Mouse (Mus musculus): Measurements from ENCODE around the gene Adra1d. TPM values are rescaled to one million over a fixed set of nuclear protein-coding genes. Genes with fewer than 3 reads are reported as not detected.

The Adra1d gene
- polyA plus RNA-seq (2014; fragmentation: Nextera tagmentation; extraction: Ambion mirVana) = not detected in 2 replicates

DNA sequence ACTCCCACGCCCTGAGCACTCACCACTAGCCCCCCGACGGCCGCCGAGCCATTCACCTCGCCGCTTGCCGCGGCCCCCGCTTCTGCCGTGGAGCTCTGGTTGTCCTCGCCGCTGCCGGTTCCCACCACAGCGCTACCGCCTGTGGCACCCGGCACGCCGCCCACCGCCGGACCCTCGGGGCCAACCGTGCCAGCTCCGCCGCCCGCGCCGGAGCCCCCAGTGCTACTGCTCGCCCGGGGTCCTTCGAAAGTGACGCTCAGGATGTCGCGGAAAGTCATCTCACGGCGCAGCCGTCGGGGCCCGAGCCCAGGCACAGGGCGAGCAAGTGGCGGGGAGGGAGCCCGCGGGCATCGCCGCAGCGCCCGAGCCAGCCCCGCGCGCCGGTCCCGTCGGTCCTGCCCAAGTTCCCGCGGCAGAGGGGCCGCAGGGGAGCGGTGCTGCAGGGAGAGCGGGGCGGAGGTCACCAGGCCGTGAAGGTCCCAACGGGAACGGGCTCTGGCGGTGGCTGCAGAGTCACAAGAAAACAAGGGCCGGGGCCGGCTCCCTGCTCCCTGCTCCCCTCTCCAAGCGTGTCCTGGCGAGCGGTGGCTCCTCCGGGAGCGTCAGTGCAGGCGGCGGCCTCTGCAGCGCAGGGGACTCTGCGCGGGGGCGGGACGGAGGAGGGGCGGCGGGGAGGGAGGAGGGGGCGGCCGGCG, at the start of gene Adra1d:
Gene Adra1d, minus strand, starts transcription at position 393 of the 695 bp plus-strand sequence.
- Histone ChIP-seq H3K4me2 (ENCODE audit: low read depth, low read length, severe bottlenecking) (peak within 1 kb of the TSS; percentile 65), H3K36me3 (ENCODE audit: control insufficient read depth, insufficient read depth, low read length) (no peaks in the 10 kb centered on the region), H3K27me3 (ENCODE audit: control insufficient read depth, insufficient read depth, low read length) (peaks cover 48% of the 10 kb centered on the region), H3K4me1 (replicated peaks; ENCODE audit: control insufficient read depth, insufficient read depth, low read length) (peaks cover 7% of the 10 kb centered on the region; the same call in 1 of the 2 replicates), H3K4me3 (ENCODE audit: low read depth, low read length) (peak within 1 kb of the TSS; percentile 40), H3K9ac (ENCODE audit: low read length) (peak within 1 kb of the TSS; percentile 44), H3K27ac (ENCODE audit: low read depth, low read length) (no peak within 1 kb of the TSS), H3K9me3 (ENCODE audit: control insufficient read depth, low read length) (no peaks in the 10 kb centered on the region)
- peak; percentile 60 for ATAC-seq (replicated peaks; ENCODE audit: low FRiP score)
- under 1% methylated on average over 76 of the region's 82 CpGs for WGBS
- DNase-seq (ENCODE audit: low spot score) = peak; percentile 72

- Histone ChIP-seq H3K9ac (ENCODE audit: low read length) (no peak overlapping the region), H3K27ac (ENCODE audit: low read depth, low read length) (no peak overlapping the region)
These were observed 39.8 kb upstream of the Adra1d start for GRCm38 (mm10) chr2:131601881-131602280.

GRCm38 (mm10) chr2:131594871-131595270, 32.8 kb upstream of the Adra1d start:
- DNase-seq (ENCODE audit: low spot score) (no peak), ATAC-seq (replicated peaks; ENCODE audit: low FRiP score) (no peak)
- 90% methylated on average over 6 of the region's 6 CpGs for WGBS
- no peak overlapping the region for H3K4me2 ChIP-seq (ENCODE audit: low read depth, low read length, severe bottlenecking)
- no peak overlapping the region for H3K9ac ChIP-seq (ENCODE audit: low read length)
- H3K36me3 ChIP-seq (ENCODE audit: control insufficient read depth, insufficient read depth, low read length) = no peaks in the 10 kb centered on the region
- H3K9me3 ChIP-seq (ENCODE audit: control insufficient read depth, low read length) = no peaks in the 10 kb centered on the region
- H3K27ac ChIP-seq (ENCODE audit: low read depth, low read length) = no peak overlapping the region
- H3K4me1 ChIP-seq (replicated peaks; ENCODE audit: control insufficient read depth, insufficient read depth, low read length) = no peaks in the 10 kb centered on the region
- H3K27me3 ChIP-seq (ENCODE audit: control insufficient read depth, insufficient read depth, low read length) = no peaks in the 10 kb centered on the region
- no peak overlapping the region for H3K4me3 ChIP-seq (ENCODE audit: low read depth, low read length)

More at GRCm38 (mm10) chr2:131601881-131602280, 39.8 kb upstream of the Adra1d start:
- WGBS = 56% methylated on average over 2 of the region's 2 CpGs
- Histone ChIP-seq H3K9me3 (ENCODE audit: control insufficient read depth, low read length) (no peaks in the 10 kb centered on the region), H3K27me3 (ENCODE audit: control insufficient read depth, insufficient read depth, low read length) (no peaks in the 10 kb centered on the region), H3K4me2 (ENCODE audit: low read depth, low read length, severe bottlenecking) (no peak overlapping the region), H3K4me1 (replicated peaks; ENCODE audit: control insufficient read depth, insufficient read depth, low read length) (no peaks in the 10 kb centered on the region), H3K36me3 (ENCODE audit: control insufficient read depth, insufficient read depth, low read length) (no peaks in the 10 kb centered on the region), H3K4me3 (ENCODE audit: low read depth, low read length) (no peak overlapping the region)
- DNase-seq (ENCODE audit: low spot score) (no peak), ATAC-seq (replicated peaks; ENCODE audit: low FRiP score) (no peak)

DNA sequence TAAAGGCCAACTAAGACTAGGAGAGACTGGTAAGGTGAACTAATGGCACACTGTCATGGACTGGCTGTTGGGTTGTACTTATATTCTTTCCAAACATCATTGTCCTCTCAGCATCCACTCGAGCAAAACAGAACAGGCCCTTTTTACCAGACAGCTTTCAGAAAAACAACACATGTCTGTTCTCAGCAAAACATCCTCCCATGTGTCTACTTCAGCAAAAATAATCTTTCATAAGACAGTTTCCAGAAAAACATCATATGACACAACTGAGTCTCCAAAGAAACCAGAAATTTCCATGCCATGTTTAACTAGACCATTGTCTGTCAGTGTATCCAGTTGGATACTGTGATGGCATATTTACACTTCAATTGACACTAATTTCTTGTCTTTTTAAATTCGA, 25.4 kb upstream of the Adra1d start:
- Histone ChIP-seq H3K27me3 (ENCODE audit: control insufficient read depth, insufficient read depth, low read length) (no peaks in the 10 kb centered on the region), H3K4me2 (ENCODE audit: low read depth, low read length, severe bottlenecking) (no peak overlapping the region), H3K9ac (ENCODE audit: low read length) (no peak overlapping the region), H3K4me1 (replicated peaks; ENCODE audit: control insufficient read depth, insufficient read depth, low read length) (no peaks in the 10 kb centered on the region), H3K36me3 (ENCODE audit: control insufficient read depth, insufficient read depth, low read length) (no peaks in the 10 kb centered on the region), H3K27ac (ENCODE audit: low read depth, low read length) (no peak overlapping the region), H3K4me3 (ENCODE audit: low read depth, low read length) (no peak overlapping the region), H3K9me3 (ENCODE audit: control insufficient read depth, low read length) (no peaks in the 10 kb centered on the region)
- no peak for ATAC-seq (replicated peaks; ENCODE audit: low FRiP score)
- 80% methylated on average over 2 of the region's 2 CpGs for WGBS
- DNase-seq (ENCODE audit: low spot score) = no peak

DNA sequence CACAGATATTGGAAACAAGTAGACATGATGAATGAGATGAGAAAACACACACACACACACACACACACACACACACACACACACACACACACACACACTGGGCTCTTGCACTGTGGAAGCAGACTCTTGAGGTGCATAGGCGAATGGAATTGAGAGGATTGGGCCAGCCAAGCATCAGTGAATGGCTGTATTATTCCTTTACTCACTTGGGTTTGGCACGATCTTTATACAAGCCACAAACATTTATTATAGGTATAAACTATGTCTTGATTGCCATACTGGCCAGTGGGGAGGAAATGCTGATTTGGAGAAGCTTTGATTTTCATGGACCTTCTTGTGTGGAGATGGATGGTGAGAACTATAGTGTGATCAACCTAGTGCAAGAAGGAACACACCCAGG, 19.4 kb upstream of the Adra1d start:
- Histone ChIP-seq H3K9ac (ENCODE audit: low read length) (no peak overlapping the region), H3K27me3 (ENCODE audit: control insufficient read depth, insufficient read depth, low read length) (no peaks in the 10 kb centered on the region), H3K9me3 (ENCODE audit: control insufficient read depth, low read length) (no peaks in the 10 kb centered on the region), H3K27ac (ENCODE audit: low read depth, low read length) (no peak overlapping the region), H3K4me3 (ENCODE audit: low read depth, low read length) (no peak overlapping the region), H3K4me1 (replicated peaks; ENCODE audit: control insufficient read depth, insufficient read depth, low read length) (no peaks in the 10 kb centered on the region), H3K36me3 (ENCODE audit: control insufficient read depth, insufficient read depth, low read length) (no peaks in the 10 kb centered on the region), H3K4me2 (ENCODE audit: low read depth, low read length, severe bottlenecking) (no peak overlapping the region)
- WGBS = 77% methylated on average over 2 of the region's 2 CpGs
- ATAC-seq (replicated peaks; ENCODE audit: low FRiP score) = no peak
- DNase-seq (ENCODE audit: low spot score) = no peak

DNA sequence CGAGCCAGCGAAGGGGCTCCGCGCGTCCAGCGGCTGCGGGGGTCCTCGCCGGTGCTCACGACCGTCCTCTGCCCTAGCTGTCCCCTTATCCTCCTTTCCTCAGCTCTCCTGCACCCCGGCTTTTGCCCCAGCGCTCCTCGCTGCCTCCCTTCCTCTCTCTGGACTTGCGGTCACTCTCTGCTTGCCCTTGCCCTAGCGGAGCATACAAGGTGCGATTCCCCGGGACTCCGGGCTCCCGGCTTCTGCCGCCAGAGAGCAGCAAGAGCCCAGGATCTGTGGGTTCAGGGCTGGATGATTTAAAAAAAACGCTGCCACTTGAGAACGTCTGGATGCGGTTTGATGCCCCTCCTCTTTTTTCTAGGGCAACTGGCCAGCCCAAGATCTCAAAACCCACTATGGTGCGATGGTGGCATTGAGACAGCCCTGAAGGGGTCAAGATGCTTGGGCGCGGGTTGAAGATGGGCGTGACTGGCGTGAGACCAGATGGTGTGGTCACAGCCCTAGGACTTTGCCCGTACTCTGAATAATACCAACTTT, 571 bp upstream of the Adra1d start:
- Histone ChIP-seq H3K4me1 (replicated peaks; ENCODE audit: control insufficient read depth, insufficient read depth, low read length) (peaks cover 7% of the 10 kb centered on the region; the same call in 1 of the 2 replicates), H3K27me3 (ENCODE audit: control insufficient read depth, insufficient read depth, low read length) (peaks cover 48% of the 10 kb centered on the region), H3K4me2 (ENCODE audit: low read depth, low read length, severe bottlenecking) (peak overlapping the region; percentile 65), H3K9me3 (ENCODE audit: control insufficient read depth, low read length) (no peaks in the 10 kb centered on the region), H3K27ac (ENCODE audit: low read depth, low read length) (no peak overlapping the region), H3K36me3 (ENCODE audit: control insufficient read depth, insufficient read depth, low read length) (no peaks in the 10 kb centered on the region), H3K4me3 (ENCODE audit: low read depth, low read length) (peak overlapping the region; percentile 40), H3K9ac (ENCODE audit: low read length) (peak overlapping the region; percentile 44)
- WGBS = under 1% methylated on average over 25 of the region's 30 CpGs
- DNase-seq (ENCODE audit: low spot score) (peak; percentile 78), ATAC-seq (replicated peaks; ENCODE audit: low FRiP score) (peak; percentile 57)

DNA sequence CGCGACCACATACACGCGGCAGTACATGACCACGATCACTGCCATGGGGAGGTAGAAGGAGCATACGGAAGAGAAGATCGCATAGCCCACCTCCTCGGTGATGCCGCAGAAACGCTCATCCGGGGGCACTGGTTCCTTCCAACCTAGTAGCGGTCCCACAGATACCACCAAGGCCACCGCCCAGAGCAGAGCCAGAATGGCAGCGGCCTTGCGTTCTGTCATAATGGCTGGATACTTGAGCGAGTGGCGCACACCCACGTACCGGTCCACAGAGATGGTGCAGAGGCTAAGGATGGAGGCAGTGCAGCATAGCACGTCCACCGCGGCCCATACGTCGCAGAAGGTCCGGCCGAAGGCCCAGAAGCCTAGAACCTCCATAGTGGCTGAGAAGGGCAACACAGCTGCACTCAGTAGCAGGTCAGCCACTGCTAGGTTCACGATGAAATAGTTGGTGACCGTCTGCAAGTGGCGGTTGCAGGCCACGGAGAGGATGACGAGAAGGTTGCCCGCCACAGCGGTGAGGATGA, 676 bp downstream of the Adra1d start:
- peak overlapping the region; percentile 40; the same call in 1 of the 2 replicates for H3K4me3 ChIP-seq (ENCODE audit: low read depth, low read length)
- no peak for ATAC-seq (replicated peaks; ENCODE audit: low FRiP score)
- H3K9ac ChIP-seq (ENCODE audit: low read length) = no peak overlapping the region
- WGBS = 4% methylated on average over 33 of the region's 33 CpGs
- no peaks in the 10 kb centered on the region for H3K36me3 ChIP-seq (ENCODE audit: control insufficient read depth, insufficient read depth, low read length)
- H3K9me3 ChIP-seq (ENCODE audit: control insufficient read depth, low read length) = no peaks in the 10 kb centered on the region
- H3K4me1 ChIP-seq (replicated peaks; ENCODE audit: control insufficient read depth, insufficient read depth, low read length) = peaks cover 7% of the 10 kb centered on the region; the same call in 1 of the 2 replicates
- peaks cover 48% of the 10 kb centered on the region for H3K27me3 ChIP-seq (ENCODE audit: control insufficient read depth, insufficient read depth, low read length)
- no peak for DNase-seq (ENCODE audit: low spot score)
- no peak overlapping the region for H3K27ac ChIP-seq (ENCODE audit: low read depth, low read length)
- H3K4me2 ChIP-seq (ENCODE audit: low read depth, low read length, severe bottlenecking) = no peak overlapping the region

- no peaks in the 10 kb centered on the region for H3K9me3 ChIP-seq (ENCODE audit: control insufficient read depth, low read length)
These were observed 1.7 kb downstream of the Adra1d start for GRCm38 (mm10) chr2:131560205-131560919.

More at GRCm38 (mm10) chr2:131560205-131560919, 1.7 kb downstream of the Adra1d start:
- H3K9ac ChIP-seq (ENCODE audit: low read length) = no peak overlapping the region
- 47% methylated on average over 2 of the region's 2 CpGs for WGBS
- no peaks in the 10 kb centered on the region for H3K36me3 ChIP-seq (ENCODE audit: control insufficient read depth, insufficient read depth, low read length)
- no peak overlapping the region for H3K4me3 ChIP-seq (ENCODE audit: low read depth, low read length)
- ATAC-seq (replicated peaks; ENCODE audit: low FRiP score) = no peak
- H3K27ac ChIP-seq (ENCODE audit: low read depth, low read length) = no peak overlapping the region
- H3K27me3 ChIP-seq (ENCODE audit: control insufficient read depth, insufficient read depth, low read length) = peaks cover 48% of the 10 kb centered on the region
- peaks cover 7% of the 10 kb centered on the region; the same call in 1 of the 2 replicates for H3K4me1 ChIP-seq (replicated peaks; ENCODE audit: control insufficient read depth, insufficient read depth, low read length)
- no peak overlapping the region for H3K4me2 ChIP-seq (ENCODE audit: low read depth, low read length, severe bottlenecking)
- DNase-seq (ENCODE audit: low spot score) = no peak
